Mouse (Mus musculus): ENCODE data around the gene Nlrp1a. TPM values are rescaled to one million over a fixed set of nuclear protein-coding genes. Genes with fewer than 3 reads are reported as not detected.

Nlrp1a gene
- polyA plus RNA-seq (2017; shearing (Covaris generic)), result 0.93 TPM

GRCm38 (mm10) chr11:71144661-71145060, at the start of gene Nlrp1a:
Gene Nlrp1a (minus strand): TSS chr11:71144704.

Other genes with a start within 250 kb of the Nlrp1a start
- gene Nup88, start 174.7 kb downstream of the Nlrp1a start, polyA plus RNA-seq (2017; shearing (Covaris generic)), result 109 TPM
- gene Rpain, start 174.5 kb downstream of the Nlrp1a start, polyA plus RNA-seq (2017; shearing (Covaris generic)), result 103 TPM
- 20.3 TPM for gene C1qbp, start 161.7 kb downstream of the Nlrp1a start, polyA plus RNA-seq (2017; shearing (Covaris generic))
- gene Dhx33, start 140.3 kb downstream of the Nlrp1a start, polyA plus RNA-seq (2017; shearing (Covaris generic)), result 16.1 TPM
- gene Mis12, start 125.1 kb downstream of the Nlrp1a start, polyA plus RNA-seq (2017; shearing (Covaris generic)), result 44.8 TPM
- 101 TPM for gene Derl2, start 124.9 kb downstream of the Nlrp1a start, polyA plus RNA-seq (2017; shearing (Covaris generic))
- 20.0 TPM for gene 6330403K07Rik, start 111.2 kb downstream of the Nlrp1a start, polyA plus RNA-seq (2017; shearing (Covaris generic))
- 3.9 TPM for gene Nlrp1b, start 86.0 kb upstream of the Nlrp1a start, polyA plus RNA-seq (2017; shearing (Covaris generic))